In genomic region chr17:47601389-47601755, GRCm38 (mm10) we compare ENCODE assay signal across 19 mouse cellular contexts. TPM values are rescaled to one million over a fixed set of nuclear protein-coding genes. Genes with fewer than 3 reads are reported as not detected.
A peak's percentile ranks its signal among the peaks of the same experiment; 100 is the strongest.
DNase-seq lines count a peak whose midpoint lies in the region; ATAC-seq and TF ChIP-seq lines count a peak whose summit lies in the region.
"Had no signal": no experiment of that assay in that cellular context is flagged by ENCODE, and none has a peak within 500 bp of the region (broad histone marks: within the 10 kb centered on the region; RNA-seq: fewer than 3 reads in every experiment).

No protein-coding gene starts in this region.

- TF ChIP-seq EP300 in stomach, postnatal 0 days (optimal IDR thresholded peaks at IDR 0.05): no peak

- no peak for ATAC-seq in embryonic facial prominence, embryonic 12.5 days (ENCODE audit: insufficient number of reproducible peaks, insufficient read depth, low FRiP score, low TSS enrichment)
- ATAC-seq in kidney, embryonic 15.5 days (replicated peaks; ENCODE audit: low FRiP score): no peak
- ATAC-seq in stomach, postnatal 0 days (ENCODE audit: low FRiP score, low TSS enrichment): 0 out of 2 replicates have a peak, but pooled peaks have one; percentile 2
- ATAC-seq: forebrain, embryonic 14.5 days; midbrain, embryonic 16.5 days had no signal

- TF ChIP-seq POLR2A in bone marrow, adult 2 months (IDR thresholded peaks at IDR 0.05; ENCODE audit: borderline replicate concordance, control insufficient read depth, low read depth, low read length): no peak

- H3K27ac ChIP-seq in embryonic facial prominence, embryonic 12.5 days: 0 out of 2 replicates have a peak overlapping the region, but pooled peaks have one; percentile 1
- H3K27ac ChIP-seq in embryonic facial prominence, embryonic 10.5 days (replicated peaks): no peak overlapping the region
- peak overlapping the region; percentile 81 for H3K27ac ChIP-seq in kidney, embryonic 15.5 days
- H3K27ac ChIP-seq in bone marrow, adult 2 months (ENCODE audit: control insufficient read depth, insufficient read depth, low read depth, low read length, poor library complexity): peak overlapping the region; percentile 21
- no peak overlapping the region for H3K27ac ChIP-seq in stomach, postnatal 0 days (replicated peaks)
- H3K27ac ChIP-seq: hindbrain, embryonic 14.5 days; lung, embryonic 15.5 days had no signal

- peaks cover 79% of the 10 kb centered on the region for H3K36me3 ChIP-seq in embryonic facial prominence, embryonic 12.5 days
- peaks cover 97% of the 10 kb centered on the region for H3K36me3 ChIP-seq in embryonic facial prominence, embryonic 10.5 days (replicated peaks)
- H3K36me3 ChIP-seq in kidney, embryonic 15.5 days: peaks cover 95% of the 10 kb centered on the region
- H3K36me3 ChIP-seq in stomach, postnatal 0 days (ENCODE audit: control insufficient read depth, insufficient read depth, low read length): peaks cover 27% of the 10 kb centered on the region

- H3K4me2 ChIP-seq in embryonic facial prominence, embryonic 12.5 days (replicated peaks): no peak overlapping the region
- H3K4me2 ChIP-seq in kidney, embryonic 15.5 days: no peak overlapping the region
- H3K4me2 ChIP-seq in stomach, postnatal 0 days (replicated peaks; ENCODE audit: low read depth): no peak overlapping the region
- H3K4me2 ChIP-seq: heart, embryonic 12.5 days; hindbrain, embryonic 14.5 days; lung, embryonic 15.5 days had no signal

- no peak overlapping the region for H3K4me3 ChIP-seq in embryonic facial prominence, embryonic 12.5 days
- no peak overlapping the region for H3K4me3 ChIP-seq in embryonic facial prominence, embryonic 10.5 days
- no peak overlapping the region for H3K4me3 ChIP-seq in kidney, embryonic 15.5 days (replicated peaks)
- no peak overlapping the region for H3K4me3 ChIP-seq in bone marrow, adult 2 months (replicated peaks; ENCODE audit: control insufficient read depth, low read depth, low read length)
- no peak overlapping the region for H3K4me3 ChIP-seq in stomach, postnatal 0 days (ENCODE audit: low read depth, low read length)
- H3K4me3 ChIP-seq: heart, embryonic 12.5 days; lung, embryonic 15.5 days had no signal

- DNase-seq in embryonic facial prominence, embryonic 10.5 days (ENCODE audit: low spot score): no peak
- no peak for DNase-seq in kidney, postnatal 10 days
- DNase-seq in stomach, postnatal 0 days (ENCODE audit: low spot score): no peak
- DNase-seq in T-cell, adult 2 months (ENCODE audit: low spot score): no peak
- DNase-seq in urinary bladder, postnatal 36 days (ENCODE audit: low spot score in 2 of 2): no peak
- DNase-seq: adrenal gland, postnatal 10 days; cerebellum, adult 8-10 months; kidney, adult 18-20 months; kidney, postnatal 4 days; left cerebral cortex, postnatal 4 days; right cerebral cortex, postnatal 4 days had no signal

- peaks cover 17% of the 10 kb centered on the region for H3K4me1 ChIP-seq in embryonic facial prominence, embryonic 12.5 days
- H3K4me1 ChIP-seq in embryonic facial prominence, embryonic 10.5 days: peaks cover 23% of the 10 kb centered on the region
- peaks cover 36% of the 10 kb centered on the region for H3K4me1 ChIP-seq in kidney, embryonic 15.5 days
- peaks cover 10% of the 10 kb centered on the region; the same call in 1 of the 2 replicates for H3K4me1 ChIP-seq in bone marrow, adult 2 months (ENCODE audit: control insufficient read depth, insufficient read depth, low read length)
- peaks cover 10% of the 10 kb centered on the region; the same call in 1 of the 2 replicates for H3K4me1 ChIP-seq in stomach, postnatal 0 days (replicated peaks; ENCODE audit: control insufficient read depth, insufficient read depth)

- no peaks in the 10 kb centered on the region for H3K9me3 ChIP-seq in embryonic facial prominence, embryonic 12.5 days
- no peaks in the 10 kb centered on the region for H3K9me3 ChIP-seq in embryonic facial prominence, embryonic 10.5 days
- H3K9me3 ChIP-seq in kidney, embryonic 15.5 days (replicated peaks): no peaks in the 10 kb centered on the region
- H3K9me3 ChIP-seq in stomach, postnatal 0 days (ENCODE audit: control insufficient read depth, low read length): no peaks in the 10 kb centered on the region
- H3K9me3 ChIP-seq: heart, embryonic 12.5 days; lung, embryonic 15.5 days had no signal

- 96% methylated on average over 10 of the region's 10 CpGs for WGBS in embryonic facial prominence, embryonic 12.5 days
- 94% methylated on average over 10 of the region's 10 CpGs for whole genome bisulfite sequencing in embryonic facial prominence, embryonic 10.5 days
- WGBS in kidney, embryonic 15.5 days: 89% methylated on average over 10 of the region's 10 CpGs
- 86% methylated on average over 10 of the region's 10 CpGs for WGBS in bone marrow, adult 2 months
- 89% methylated on average over 10 of the region's 10 CpGs for whole genome bisulfite sequencing in stomach, postnatal 0 days

- no peak overlapping the region for H3K9ac ChIP-seq in embryonic facial prominence, embryonic 12.5 days
- no peak overlapping the region for H3K9ac ChIP-seq in kidney, embryonic 15.5 days
- no peak overlapping the region for H3K9ac ChIP-seq in stomach, postnatal 0 days (ENCODE audit: low read length)
- H3K9ac ChIP-seq: heart, embryonic 12.5 days; hindbrain, embryonic 14.5 days; lung, embryonic 15.5 days had no signal

- no peak for TF ChIP-seq CTCF in bone marrow, adult 2 months (IDR thresholded peaks at IDR 0.05; ENCODE audit: control insufficient read depth, insufficient read depth, low read length)
- TF ChIP-seq CTCF in stomach, postnatal 0 days (IDR thresholded peaks at IDR 0.05; ENCODE audit: low read depth): no peak

- no peaks in the 10 kb centered on the region for H3K27me3 ChIP-seq in embryonic facial prominence, embryonic 12.5 days
- no peaks in the 10 kb centered on the region for H3K27me3 ChIP-seq in embryonic facial prominence, embryonic 10.5 days (replicated peaks; ENCODE audit: low read depth, poor library complexity, severe bottlenecking)
- H3K27me3 ChIP-seq in kidney, embryonic 15.5 days: no peaks in the 10 kb centered on the region
- H3K27me3 ChIP-seq in stomach, postnatal 0 days (ENCODE audit: control insufficient read depth, insufficient read depth, low read length): no peaks in the 10 kb centered on the region
- H3K27me3 ChIP-seq: heart, embryonic 12.5 days; lung, embryonic 15.5 days had no signal

RNA-seq across cellular contexts. Expression of gene Bysl, which starts 9.9 kb away (rescaled TPM):
- 29.6 and 30.7 TPM in 2 replicates for polyA plus RNA-seq in embryonic facial prominence, embryonic 12.5 days (2016; fragmentation: Nextera tagmentation; extraction: Ambion mirVana)
- 43.8 and 44.7 TPM in 2 replicates for polyA plus RNA-seq in embryonic facial prominence, embryonic 10.5 days (2016; fragmentation: Nextera tagmentation; extraction: Ambion mirVana)
- polyA plus RNA-seq in kidney, embryonic 15.5 days (2015; fragmentation: Nextera tagmentation; extraction: Ambion mirVana): 23.8 and 26.5 TPM in 2 replicates
- 5.8 and 9.5 TPM in 2 replicates for polyA plus RNA-seq in bone marrow, adult 2 months (2011; ENCODE audit: insufficient read depth, insufficient read length, low replicate concordance, missing spikeins)
- polyA plus RNA-seq in stomach, postnatal 0 days (2015; fragmentation: Nextera tagmentation; extraction: Ambion mirVana): 13.4 and 13.6 TPM in 2 replicates

RNA-seq across cellular contexts. Expression of gene Med20, which starts 10.0 kb away (rescaled TPM):
- 46.9 and 47.2 TPM in 2 replicates for polyA plus RNA-seq in embryonic facial prominence, embryonic 12.5 days (2016; fragmentation: Nextera tagmentation; extraction: Ambion mirVana)
- polyA plus RNA-seq in embryonic facial prominence, embryonic 10.5 days (2016; fragmentation: Nextera tagmentation; extraction: Ambion mirVana): 46.7 and 48.9 TPM in 2 replicates
- 45.7 TPM in 2 replicates for polyA plus RNA-seq in kidney, embryonic 15.5 days (2015; fragmentation: Nextera tagmentation; extraction: Ambion mirVana)
- 18.0 and 21.2 TPM in 2 replicates for polyA plus RNA-seq in bone marrow, adult 2 months (2011; ENCODE audit: insufficient read depth, insufficient read length, low replicate concordance, missing spikeins)
- 23.8 and 25.1 TPM in 2 replicates for polyA plus RNA-seq in stomach, postnatal 0 days (2015; fragmentation: Nextera tagmentation; extraction: Ambion mirVana)

RNA-seq across cellular contexts. Expression of gene Gm20517, which starts 10.0 kb away (rescaled TPM):
- polyA plus RNA-seq in embryonic facial prominence, embryonic 12.5 days (2016; fragmentation: Nextera tagmentation; extraction: Ambion mirVana): 1.6 and 2.2 TPM in 2 replicates
- polyA plus RNA-seq in embryonic facial prominence, embryonic 10.5 days (2016; fragmentation: Nextera tagmentation; extraction: Ambion mirVana): 1.6 and 2.4 TPM in 2 replicates
- polyA plus RNA-seq in kidney, embryonic 15.5 days (2015; fragmentation: Nextera tagmentation; extraction: Ambion mirVana): 0.81 and 1.4 TPM in 2 replicates
- 3.0 and 5.1 TPM in 2 replicates for polyA plus RNA-seq in bone marrow, adult 2 months (2011; ENCODE audit: insufficient read depth, insufficient read length, low replicate concordance, missing spikeins)
- polyA plus RNA-seq in stomach, postnatal 0 days (2015; fragmentation: Nextera tagmentation; extraction: Ambion mirVana): 1.1 and 1.5 TPM in 2 replicates

RNA-seq across cellular contexts. Expression of gene Usp49, which starts 29.1 kb away (rescaled TPM):
- 9.5 and 11.0 TPM in 2 replicates for polyA plus RNA-seq in embryonic facial prominence, embryonic 12.5 days (2016; fragmentation: Nextera tagmentation; extraction: Ambion mirVana)
- polyA plus RNA-seq in embryonic facial prominence, embryonic 10.5 days (2016; fragmentation: Nextera tagmentation; extraction: Ambion mirVana): 4.1 and 5.4 TPM in 2 replicates
- polyA plus RNA-seq in kidney, embryonic 15.5 days (2015; fragmentation: Nextera tagmentation; extraction: Ambion mirVana): 4.6 and 5.0 TPM in 2 replicates
- 9.3 and 10.3 TPM in 2 replicates for polyA plus RNA-seq in bone marrow, adult 2 months (2011; ENCODE audit: insufficient read depth, insufficient read length, low replicate concordance, missing spikeins)
- polyA plus RNA-seq in stomach, postnatal 0 days (2015; fragmentation: Nextera tagmentation; extraction: Ambion mirVana): 1.9 and 2.1 TPM in 2 replicates

Comparison
In these comparisons a context has a peak if more than half of its experiments do, and no peak if none do; other contexts are left out.
1. H3K27ac ChIP-seq: peak in embryonic facial prominence, embryonic 12.5 days (single experiment), kidney, embryonic 15.5 days (single experiment) and bone marrow, adult 2 months (single experiment); none in embryonic facial prominence, embryonic 10.5 days (single experiment) and stomach, postnatal 0 days (single experiment).